Mouse (Mus musculus) adrenal gland, adult 18-20 months (tissue): Measurements from ENCODE around the gene Tmem201. TPM values are rescaled to one million over a fixed set of nuclear protein-coding genes. Genes with fewer than 3 reads are reported as not detected.
"Not testable (repeated sequence)": the region's sequence is repeated elsewhere in the genome, so short reads cannot be mapped to it uniquely, and the experiment has no call there.

ENCODE experiments used
- DNase-seq, 2 experiments: peaks; one replicate each; pipeline ENCODE4 v3.0.0; 2021 to 2022; ENCODE audit warnings: low spot score in 2 of 2
- long read RNA-seq, 2 experiments: library from polyadenylated mRNA; stranded (forward); transcript quantifications; one replicate each; pipeline ENCODE4 v2.0.0; 2021
- total RNA-seq, 2 experiments: library from RNA; stranded (reverse); gene quantifications; 1 replicate in 1 of 2; 2 replicates in 1 of 2; pipeline ENCODE4 v1.2.3; 2021

Gene Tmem201
- total RNA-seq: 10 to 100 TPM; 27.8 to 29.0 TPM
- long read RNA-seq, experiment 1, full-length matches to known transcripts: 18 of 22 reads
- long read RNA-seq, experiment 1, partial matches to known transcripts: 0 of 22 reads
- long read RNA-seq, experiment 1, other reads (novel, unspliced or antisense): 4 of 22 reads
- long read RNA-seq, experiment 2, transcript Tmem201-202 (6 exons, 3,620 nt): major isoform, 11 of 30 reads
- long read RNA-seq, experiment 2, partial matches to known transcripts: 4 of 30 reads
- long read RNA-seq, experiment 2, other reads (novel, unspliced or antisense): 15 of 30 reads

DNA sequence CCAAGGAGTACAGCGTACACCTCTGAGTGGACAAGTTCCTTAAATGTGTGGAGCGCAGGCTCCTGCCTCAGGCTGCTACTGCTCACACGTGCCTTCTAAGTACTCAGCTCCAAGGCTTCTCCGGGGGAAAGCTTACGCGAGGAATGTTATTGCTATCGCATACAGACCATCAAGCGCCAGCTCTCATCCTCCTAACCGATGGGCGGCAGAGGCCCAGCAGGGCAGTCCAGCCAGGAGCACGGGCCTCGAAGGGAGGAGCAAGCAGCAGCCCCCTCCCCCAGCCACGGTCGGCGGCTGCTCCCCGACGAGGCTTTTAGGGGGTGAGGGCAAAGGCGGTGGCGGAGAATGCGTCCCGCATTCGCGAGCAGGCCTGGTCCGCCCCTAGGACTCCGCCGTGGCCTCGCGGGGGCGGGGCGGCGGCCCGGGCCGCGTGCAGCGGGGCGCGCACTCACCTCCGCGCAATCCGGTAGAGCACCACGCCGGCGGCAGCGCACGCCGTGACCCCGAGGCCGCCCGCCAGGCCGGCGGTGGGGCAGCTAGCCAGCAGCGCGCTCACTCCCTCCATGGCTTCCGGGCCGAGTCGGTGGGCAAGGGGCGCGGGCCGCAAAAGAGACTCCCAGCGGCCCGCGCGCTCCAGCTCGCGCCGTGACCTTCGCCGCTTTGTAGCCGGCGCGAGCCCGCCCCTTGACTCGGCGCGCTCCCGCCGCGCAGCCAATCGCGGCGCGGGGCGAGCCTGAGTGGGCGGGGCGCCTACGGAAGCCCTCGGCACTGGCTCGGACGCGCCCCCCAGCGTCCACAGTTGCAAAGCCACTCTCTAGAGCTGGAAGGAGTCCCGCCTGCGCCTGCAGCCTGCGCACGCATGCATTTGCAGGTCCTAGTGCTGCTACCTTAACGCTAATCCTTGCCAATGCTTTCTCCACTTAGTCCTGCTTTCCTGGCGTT lies at the start of gene Tmem201:
Gene Tmem201, minus strand, starts transcription at position 662 of the 942 bp plus-strand sequence.
- peak; percentile 93 to 98 for DNase-seq

DNA sequence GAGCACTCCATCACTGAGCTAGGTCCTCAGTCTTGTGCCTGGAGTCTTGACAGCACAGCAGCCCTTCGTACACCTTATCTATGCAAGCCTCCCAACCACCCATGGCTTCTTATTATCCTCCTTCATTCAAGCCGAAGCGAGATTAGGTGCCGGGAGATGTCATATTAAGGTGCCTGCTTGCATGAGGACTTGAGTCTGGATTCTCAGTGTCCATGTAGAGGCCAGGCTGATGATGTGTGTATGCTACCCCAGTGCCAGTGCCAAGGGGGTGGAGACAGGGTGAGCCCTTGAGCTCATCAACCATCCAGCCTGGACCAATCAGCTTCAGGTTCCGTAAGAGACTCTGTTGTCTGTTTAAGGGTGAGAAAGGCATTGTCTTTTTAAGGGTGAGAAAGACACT lies 47.1 kb upstream of the Tmem201 start:
- DNase-seq: no peak

GRCm38 (mm10) chr4:149784371-149784770 lies 46.5 kb upstream of the Tmem201 start:
- DNase-seq: no peak

GRCm38 (mm10) chr4:149782975-149783374 lies 45.1 kb upstream of the Tmem201 start:
- no peak for DNase-seq

GRCm38 (mm10) chr4:149780565-149781356 lies 42.9 kb upstream of the Tmem201 start:
- DNase-seq: no peak

GRCm38 (mm10) chr4:149779966-149780365 lies 42.1 kb upstream of the Tmem201 start:
- DNase-seq: no peak

DNA sequence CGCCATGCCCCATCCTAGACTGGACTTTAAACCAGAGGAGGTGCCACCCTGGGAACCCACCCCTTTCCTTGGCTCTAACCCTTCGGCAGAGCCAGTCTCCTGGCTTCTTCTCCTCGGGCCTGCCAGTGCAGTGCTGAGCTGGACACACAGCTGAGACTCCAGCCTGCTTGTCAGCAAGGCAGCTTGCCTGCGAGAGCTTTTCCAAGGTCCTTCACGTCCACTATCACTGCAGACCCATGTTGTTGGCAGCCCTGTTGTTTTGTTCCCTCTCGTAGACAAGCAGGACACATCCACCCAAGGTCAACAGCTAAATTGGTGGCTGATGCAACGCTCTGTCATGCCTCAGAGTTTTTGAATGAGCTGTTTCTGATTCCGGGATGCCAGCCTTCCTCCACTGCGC lies 39.3 kb upstream of the Tmem201 start:
- peak in 1 of 2 experiments; percentile 57 for DNase-seq

DNA sequence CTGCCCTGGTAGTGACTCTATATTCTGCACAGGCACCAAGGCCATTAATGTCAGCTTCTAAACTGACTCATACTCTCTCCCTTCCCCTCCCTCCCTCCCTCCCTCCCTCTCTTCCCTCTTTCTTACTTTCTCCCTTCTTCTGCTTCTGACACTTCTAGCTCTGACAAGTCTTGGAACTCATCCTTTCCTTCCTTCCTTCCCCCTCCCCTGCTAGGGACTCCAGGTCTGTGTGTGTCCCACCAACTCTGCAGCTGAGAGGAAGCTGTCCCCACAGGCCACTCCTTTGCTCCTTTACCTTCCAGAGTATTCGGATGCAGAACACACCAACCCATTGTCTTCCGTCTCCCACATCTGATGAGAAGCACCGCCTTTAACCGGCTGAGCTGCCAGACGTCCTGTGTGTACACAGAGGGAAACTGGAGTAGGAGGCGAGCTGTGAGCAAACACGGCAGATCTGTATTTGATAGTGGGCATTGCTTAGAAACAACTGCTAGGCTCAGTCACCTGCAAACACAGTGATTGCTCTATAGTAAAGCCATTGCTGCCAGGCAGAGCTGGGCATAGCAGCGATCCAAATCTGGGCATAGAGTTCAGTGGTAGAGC lies 38.0 kb upstream of the Tmem201 start:
- peak in 1 of 2 experiments; percentile 36 for DNase-seq

DNA sequence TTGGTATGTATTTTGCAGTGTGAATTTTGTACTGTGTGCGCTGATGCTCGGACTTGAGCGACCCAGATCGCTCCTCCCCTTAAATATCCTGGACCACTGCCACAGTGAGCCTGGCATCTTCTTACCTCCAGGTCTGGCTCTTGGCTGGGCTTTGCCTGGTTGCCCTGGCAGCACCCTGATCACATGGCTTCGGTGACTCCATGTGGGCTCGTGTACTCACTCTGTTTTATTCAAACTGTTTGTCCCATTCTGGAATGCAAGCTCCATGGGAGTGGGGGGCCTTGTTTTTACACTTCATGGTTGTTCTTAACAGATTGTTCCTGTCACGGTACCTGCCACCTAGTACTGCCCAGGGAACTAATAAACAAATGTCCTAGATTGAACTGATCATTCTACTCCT lies 37.5 kb upstream of the Tmem201 start:
- DNase-seq: peak in 1 of 2 experiments; percentile 45

- DNase-seq: peak; percentile 97 to 98
These were observed 36.2 kb upstream of the Tmem201 start, which contains the start of gene Slc25a33 for GRCm38 (mm10) chr4:149774094-149774470. TSS of gene Slc25a33 (minus strand) at chr4:149774277.

- peak; percentile 59 to 66 for DNase-seq
These were observed 35.7 kb upstream of the Tmem201 start for GRCm38 (mm10) chr4:149773408-149774093.

DNA sequence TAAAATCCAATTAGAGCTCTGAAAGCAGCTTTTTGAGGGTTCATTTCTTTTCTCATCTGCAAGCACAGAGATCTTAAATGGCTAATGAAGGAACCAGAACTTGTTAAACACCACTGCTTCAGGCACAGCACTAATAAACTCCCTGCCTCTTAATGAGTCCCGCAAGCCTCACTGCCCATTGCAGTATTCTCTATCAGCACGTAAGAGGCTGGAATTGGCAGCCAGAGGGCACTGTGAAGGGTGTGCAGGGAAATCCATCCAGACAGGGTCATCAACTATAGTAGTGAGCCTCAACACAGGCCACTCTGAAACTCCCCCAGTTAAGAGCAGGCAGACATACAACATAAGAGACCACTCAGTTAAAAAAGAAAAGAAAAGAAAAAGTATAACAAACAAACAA lies 34.5 kb upstream of the Tmem201 start:
- DNase-seq: no peak

- DNase-seq: no peak
These were observed 27.4 kb upstream of the Tmem201 start for GRCm38 (mm10) chr4:149765201-149765600.

GRCm38 (mm10) chr4:149763335-149763734 lies 25.5 kb upstream of the Tmem201 start:
- no peak for DNase-seq

GRCm38 (mm10) chr4:149759517-149759916 lies 21.7 kb upstream of the Tmem201 start:
- DNase-seq: no peak

DNA sequence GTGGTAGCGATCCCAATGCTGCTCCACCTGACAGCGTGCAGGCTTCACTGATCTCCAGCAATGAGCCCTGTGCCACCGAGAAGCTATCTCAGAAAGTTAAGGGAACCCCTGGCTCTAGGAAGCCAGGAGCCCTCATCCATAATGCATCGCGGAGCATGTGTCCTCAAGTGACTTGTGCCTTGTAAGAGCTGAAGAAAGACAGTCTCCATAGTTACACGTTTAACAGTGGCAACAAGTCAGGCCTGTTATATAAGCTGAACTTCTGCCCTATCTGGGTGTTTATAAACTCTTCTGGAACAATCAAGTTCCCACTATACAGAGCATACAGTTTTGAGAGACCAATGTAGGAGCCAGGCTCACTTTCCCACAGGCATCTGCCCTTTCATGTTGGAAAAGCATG lies 20.6 kb upstream of the Tmem201 start:
- no peak for DNase-seq

- DNase-seq: not testable (repeated sequence)
These were observed 18.7 kb upstream of the Tmem201 start for GRCm38 (mm10) chr4:149756546-149756945.

GRCm38 (mm10) chr4:149752836-149753235 lies 15.0 kb upstream of the Tmem201 start:
- no peak for DNase-seq

DNA sequence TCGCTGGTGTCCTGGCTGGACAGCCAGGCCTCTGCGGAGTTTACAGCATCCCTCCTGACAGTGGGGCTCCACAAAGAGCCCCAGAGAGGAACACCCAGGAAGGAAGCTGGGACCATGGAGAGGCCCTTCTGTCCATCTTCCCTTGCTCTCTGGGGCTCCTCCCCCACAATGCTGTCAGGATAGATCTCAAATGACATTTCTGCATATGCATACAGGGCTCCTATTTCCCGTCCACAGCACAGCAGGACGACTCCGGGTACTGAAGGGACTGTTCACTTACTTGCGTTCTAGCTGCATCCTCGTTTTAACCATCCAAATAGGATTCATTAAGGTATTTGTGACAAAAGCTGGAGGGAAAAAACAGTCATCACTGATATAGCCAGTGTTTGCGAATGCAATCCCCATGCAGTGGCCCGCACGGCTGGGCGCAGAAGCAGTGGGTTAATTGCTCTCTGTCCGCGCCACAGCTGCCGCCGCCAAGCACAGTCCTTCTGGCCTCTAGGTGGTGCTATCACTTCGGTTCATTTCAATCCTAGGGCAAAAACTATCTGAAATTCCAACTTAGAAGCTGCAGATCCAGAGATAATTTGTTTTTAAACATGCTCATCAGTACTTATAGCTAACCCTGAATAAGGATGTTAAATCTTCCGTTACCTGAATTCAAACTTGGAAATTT lies 14.4 kb upstream of the Tmem201 start:
- peak; percentile 52 to 54 for DNase-seq

GRCm38 (mm10) chr4:149750671-149751070 lies 12.8 kb upstream of the Tmem201 start:
- no peak for DNase-seq
